Mouse (Mus musculus) forebrain, embryonic 11.5 days (tissue): ENCODE measurements at regions not wholly inside any gene's neighbourhood (a gene's known extent, or its start where the extent isn't known, plus 50 kb on each side); places are given as distances from the start of the nearest gene placed in this dataset.
A peak's percentile ranks its signal among the peaks of the same experiment; 100 is the strongest.

ENCODE experiments used
- ATAC-seq: fragments of 200-750 bp; cut with Nextera tagmentation; replicated peaks from 2 replicates; pipeline ENCODE4 v1.8.0; 2017; ENCODE audit warnings: moderate TSS enrichment; ENCODE audit not compliant: low FRiP score
- DNase-seq: peaks from one replicate; pipeline ENCODE4 v3.0.0-alpha.2; 2017; ENCODE audit warnings: low spot score
- H3K27ac ChIP-seq: fragments of 300-500 bp; sonication (generic); 2 replicates; pipeline ENCODE4 v1.5.1; 2014; ENCODE audit warnings: low read depth, low read length
- H3K27me3 ChIP-seq: fragments of 300-500 bp; sonication (generic); 2 replicates; pipeline ENCODE4 v1.6.1; 2014; ENCODE audit warnings: mild to moderate bottlenecking, low read length, mixed read lengths; ENCODE audit not compliant: control insufficient read depth, insufficient read depth
- H3K36me3 ChIP-seq: fragments of 300-500 bp; sonication (generic); 2 replicates; pipeline ENCODE4 v1.6.1; 2014; ENCODE audit warnings: mild to moderate bottlenecking, low read length, moderate library complexity, mixed read lengths; ENCODE audit not compliant: control insufficient read depth, insufficient read depth
- H3K4me1 ChIP-seq: fragments of 300-500 bp; sonication (generic); replicated peaks from 2 replicates; pipeline ENCODE4 v1.6.1; 2014; ENCODE audit warnings: low read length, mixed read lengths; ENCODE audit not compliant: control insufficient read depth, insufficient read depth
- H3K4me2 ChIP-seq: fragments of 300-500 bp; sonication (generic); 2 replicates; pipeline ENCODE4 v1.6.1; 2014; ENCODE audit warnings: low read depth, mild to moderate bottlenecking, low read length, moderate library complexity, mixed read lengths; ENCODE audit not compliant: severe bottlenecking
- H3K4me3 ChIP-seq: fragments of 300-500 bp; sonication (generic); 2 replicates; pipeline ENCODE4 v1.5.1; 2014; ENCODE audit warnings: low read depth, low read length
- H3K9ac ChIP-seq: fragments of 300-500 bp; sonication (generic); 2 replicates; pipeline ENCODE4 v1.6.1; 2014; ENCODE audit warnings: low read length
- H3K9me3 ChIP-seq: fragments of 300-500 bp; sonication (generic); 2 replicates; pipeline ENCODE4 v1.6.1; 2016; ENCODE audit warnings: low read length, mixed read lengths; ENCODE audit not compliant: control insufficient read depth
- WGBS: fragments of 180-500 bp; shearing (Covaris S2); extraction: QIAGEN DNeasy Blood & Tissue Kit; methylation state at CpG from one replicate; pipeline ENCODE4 v1.1.7; 2014; 5-methylcytosine and 5-hydroxymethylcytosine counted together

DNA sequence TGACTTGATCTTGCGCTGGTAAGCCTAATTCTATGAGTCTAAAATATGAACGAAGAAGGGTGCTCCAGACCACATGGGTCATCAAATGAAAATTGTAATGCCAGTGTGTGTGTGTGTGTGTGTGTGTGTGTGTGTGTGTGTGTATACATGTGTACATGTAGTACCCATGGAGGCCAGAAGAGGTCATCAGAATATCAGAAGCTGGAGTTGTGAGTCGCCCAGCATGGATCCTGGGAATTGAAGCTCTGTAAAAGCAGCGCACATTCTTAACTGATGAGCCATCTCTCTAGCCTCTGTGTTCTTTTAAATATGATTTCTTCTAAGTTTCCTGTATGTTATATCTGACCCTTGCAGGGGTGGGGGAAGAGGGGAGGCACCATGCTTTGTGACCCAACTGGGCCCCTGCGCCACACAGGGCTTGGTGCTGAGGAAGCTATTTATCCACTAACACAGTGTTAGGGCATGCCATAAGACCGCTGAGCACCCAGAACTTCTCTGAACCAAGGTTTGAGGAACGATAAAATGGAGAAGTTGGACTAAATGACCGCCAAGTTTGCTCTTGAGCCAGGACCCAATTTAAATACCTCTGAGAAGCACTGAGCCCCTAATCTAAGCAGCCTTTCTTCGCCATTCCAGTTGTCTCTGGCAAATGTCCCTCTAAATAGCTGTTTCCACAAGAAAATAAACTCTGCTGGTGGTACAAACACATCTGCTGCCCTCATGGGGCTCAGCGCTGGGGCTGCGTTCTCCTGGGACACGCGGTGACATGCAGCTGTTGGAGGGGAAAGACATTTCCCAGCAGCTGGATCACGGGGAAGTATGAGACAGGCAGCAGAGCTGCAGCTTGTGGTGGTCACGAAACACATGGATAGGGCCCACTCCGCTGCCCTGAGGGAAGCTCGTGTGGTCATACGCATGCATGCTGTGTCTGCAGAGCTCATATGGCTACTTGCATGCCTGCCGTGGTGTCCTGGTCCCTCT lies 59.6 kb upstream of the Otos start:
- Histone ChIP-seq H3K27me3 (no peaks in the 10 kb centered on the region), H3K36me3 (no peaks in the 10 kb centered on the region), H3K27ac (no peak overlapping the region), H3K9me3 (no peaks in the 10 kb centered on the region), H3K9ac (no peak overlapping the region), H3K4me2 (no peak overlapping the region), H3K4me3 (no peak overlapping the region), H3K4me1 (no peaks in the 10 kb centered on the region)
- ATAC-seq (no peak), DNase-seq (no peak)
- WGBS = 92% methylated on average over 19 of the region's 19 CpGs

DNA sequence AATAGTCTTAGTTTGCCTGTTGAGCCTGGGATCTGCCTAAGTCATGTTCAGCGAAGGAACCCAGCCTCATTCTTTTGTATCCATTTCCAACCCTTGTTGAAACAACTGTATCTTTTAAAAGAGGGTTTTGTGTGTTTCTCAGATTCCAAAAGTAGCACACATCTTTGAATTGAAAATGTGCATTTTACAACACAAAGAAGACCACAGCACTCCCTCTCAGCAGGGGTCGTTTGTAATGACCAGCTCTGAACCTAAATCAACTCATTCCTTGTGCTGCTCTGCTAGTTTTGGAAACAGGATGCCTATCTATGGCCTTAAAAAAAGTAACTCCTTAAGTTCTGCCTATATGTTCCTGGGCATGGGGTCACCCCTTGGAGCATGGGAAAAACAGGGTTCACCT lies 58.8 kb upstream of the Otos start:
- Histone ChIP-seq H3K4me3 (no peak overlapping the region), H3K9me3 (no peaks in the 10 kb centered on the region), H3K36me3 (no peaks in the 10 kb centered on the region), H3K9ac (no peak overlapping the region), H3K4me2 (no peak overlapping the region), H3K4me1 (no peaks in the 10 kb centered on the region), H3K27me3 (no peaks in the 10 kb centered on the region), H3K27ac (no peak overlapping the region)
- 81% methylated on average over 2 of the region's 2 CpGs for WGBS
- ATAC-seq (no peak), DNase-seq (no peak)

DNA sequence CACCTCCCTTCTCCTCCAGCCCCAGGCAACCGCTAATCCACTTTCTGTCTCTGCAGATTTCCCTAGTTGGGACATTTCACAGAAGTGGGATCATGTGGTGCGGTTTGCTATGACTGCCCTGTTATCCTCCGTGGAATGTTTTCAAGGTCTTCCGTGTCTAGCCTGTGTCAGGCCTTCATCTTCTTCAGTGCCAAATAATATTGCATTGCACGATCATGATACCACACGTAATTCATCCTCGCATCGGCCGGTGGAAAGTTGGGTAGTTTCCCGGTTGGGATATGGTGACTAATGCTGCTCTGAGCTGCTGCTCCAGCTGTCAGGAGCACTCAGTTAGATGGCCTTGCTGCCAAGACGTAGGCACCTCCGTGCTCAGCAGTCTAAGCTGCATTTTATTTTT lies 55.3 kb upstream of the Otos start:
- no peak for DNase-seq
- Histone ChIP-seq H3K9ac (no peak overlapping the region), H3K9me3 (no peaks in the 10 kb centered on the region), H3K36me3 (no peaks in the 10 kb centered on the region), H3K4me1 (peaks cover 9% of the 10 kb centered on the region), H3K27me3 (no peaks in the 10 kb centered on the region), H3K4me2 (no peak overlapping the region), H3K27ac (no peak overlapping the region), H3K4me3 (no peak overlapping the region)
- no peak for ATAC-seq
- WGBS = 88% methylated on average over 12 of the region's 12 CpGs

DNA sequence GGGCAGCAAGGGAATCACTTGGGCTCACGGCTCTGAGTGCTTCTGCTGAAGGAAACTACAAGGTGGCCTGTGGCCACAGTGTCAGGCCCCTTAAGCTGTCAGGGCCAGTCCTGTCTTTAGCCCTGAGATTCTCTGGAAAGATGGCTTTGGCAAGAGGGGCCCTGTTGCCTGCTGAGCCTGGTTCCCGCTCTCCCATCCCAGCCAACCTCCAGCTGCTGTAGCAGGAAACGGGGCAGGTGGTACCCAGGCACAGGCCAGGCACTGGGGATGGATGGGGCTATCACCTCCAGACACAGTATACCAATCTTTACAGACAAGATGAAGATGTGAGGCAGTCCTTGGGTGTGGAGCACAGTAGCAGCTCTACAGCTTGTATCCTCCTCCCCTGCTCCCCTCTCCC lies 54.6 kb upstream of the Otos start:
- 85% methylated on average over 3 of the region's 3 CpGs for WGBS
- no peak for ATAC-seq
- no peak overlapping the region for H3K27ac ChIP-seq

DNA sequence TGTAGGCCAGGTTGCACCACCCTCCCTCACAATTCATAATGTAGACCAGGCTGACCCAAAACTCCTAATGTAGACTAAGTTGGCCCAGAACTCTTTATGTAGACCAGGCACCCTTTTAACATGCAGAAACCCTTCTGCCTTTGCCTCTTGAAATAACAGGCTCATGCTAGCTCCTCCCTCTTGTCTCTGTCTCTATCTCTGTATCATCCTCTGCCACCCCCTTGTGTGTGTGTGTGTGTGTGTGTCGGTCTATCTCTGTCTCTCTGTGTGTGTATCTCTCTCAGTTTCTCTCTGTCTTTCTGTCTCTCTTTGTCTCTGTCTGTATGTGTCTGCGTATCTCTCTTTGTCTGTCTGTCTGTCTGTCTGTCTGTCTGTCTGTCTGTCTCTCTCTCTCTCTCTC lies 51.5 kb upstream of the Otos start:
- DNase-seq = no peak
- Histone ChIP-seq H3K9ac (no peak overlapping the region), H3K4me3 (no peak overlapping the region), H3K4me1 (peaks cover 19% of the 10 kb centered on the region), H3K27ac (no peak overlapping the region), H3K4me2 (no peak overlapping the region), H3K36me3 (no peaks in the 10 kb centered on the region), H3K27me3 (no peaks in the 10 kb centered on the region), H3K9me3 (no peaks in the 10 kb centered on the region)
- no peak for ATAC-seq
- WGBS = 90% methylated on average over 2 of the region's 2 CpGs

More for the DNA sequence above, 54.6 kb upstream of the Otos start:
- H3K4me1 ChIP-seq = peaks cover 14% of the 10 kb centered on the region
- no peaks in the 10 kb centered on the region for H3K9me3 ChIP-seq
- H3K4me3 ChIP-seq = no peak overlapping the region
- no peak for DNase-seq
- H3K36me3 ChIP-seq = no peaks in the 10 kb centered on the region
- no peak overlapping the region for H3K4me2 ChIP-seq
- H3K9ac ChIP-seq = no peak overlapping the region
- H3K27me3 ChIP-seq = no peaks in the 10 kb centered on the region

DNA sequence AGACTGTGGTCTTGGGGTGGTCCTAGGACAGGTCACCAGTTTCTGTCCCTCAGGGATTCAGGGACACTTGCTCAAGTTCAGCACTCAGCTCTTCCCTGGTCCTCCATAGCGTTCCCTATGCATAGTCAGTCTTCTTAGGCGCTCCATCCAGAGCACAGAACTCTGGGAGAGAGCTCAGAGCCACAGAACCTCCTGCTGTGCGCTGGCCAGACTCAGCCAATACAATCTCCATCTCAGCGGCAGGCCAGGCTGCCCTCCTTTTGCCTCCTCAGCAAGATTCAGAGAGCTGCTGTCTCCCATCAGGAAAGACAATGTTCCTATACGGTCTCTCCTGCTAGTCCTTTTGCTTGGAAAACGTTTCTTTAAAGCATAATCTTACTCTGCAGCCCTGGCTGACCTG lies 51.1 kb upstream of the Otos start:
- peak overlapping the region; percentile 37; the same call in 1 of the 2 replicates for H3K27ac ChIP-seq
- ATAC-seq (peak; percentile 28; the same call in 1 of the 2 replicates), DNase-seq (no peak)
- WGBS = 9% methylated on average over 6 of the region's 6 CpGs
- H3K9ac ChIP-seq = no peak overlapping the region
- peaks cover 19% of the 10 kb centered on the region for H3K4me1 ChIP-seq
- H3K4me3 ChIP-seq = no peak overlapping the region
- no peak overlapping the region for H3K4me2 ChIP-seq
- H3K27me3 ChIP-seq = no peaks in the 10 kb centered on the region
- no peaks in the 10 kb centered on the region for H3K36me3 ChIP-seq
- no peaks in the 10 kb centered on the region for H3K9me3 ChIP-seq

DNA sequence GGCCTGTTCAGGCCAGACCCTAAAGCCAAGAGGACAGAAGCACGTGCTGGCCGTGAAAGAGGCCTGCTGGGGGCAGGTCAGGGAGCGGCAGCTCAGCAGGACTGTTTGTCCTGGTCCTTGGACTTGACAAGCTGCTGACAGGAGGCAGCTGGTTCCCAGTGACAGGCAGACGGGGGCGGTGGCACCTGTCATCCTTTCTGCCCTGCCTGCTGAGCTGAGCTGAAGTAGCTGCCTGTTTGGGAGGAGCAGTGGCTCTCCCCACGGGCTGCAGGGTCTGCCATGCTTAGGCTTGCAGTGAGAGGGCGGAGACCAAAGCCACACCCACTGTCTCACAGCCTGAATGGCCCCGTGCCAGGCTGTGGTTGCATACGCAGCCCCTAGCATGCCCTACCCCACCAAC lies 50.4 kb upstream of the Otos start:
- H3K27me3 ChIP-seq = no peaks in the 10 kb centered on the region
- ATAC-seq (peak; percentile 88), DNase-seq (peak; percentile 80)
- H3K27ac ChIP-seq = peak overlapping the region; percentile 39; the same call in 1 of the 2 replicates
- H3K4me1 ChIP-seq = peaks cover 19% of the 10 kb centered on the region
- no peak overlapping the region for H3K4me3 ChIP-seq
- H3K36me3 ChIP-seq = no peaks in the 10 kb centered on the region
- H3K9me3 ChIP-seq = no peaks in the 10 kb centered on the region
- H3K9ac ChIP-seq = peak overlapping the region; percentile 30; the same call in 1 of the 2 replicates
- H3K4me2 ChIP-seq = 0 out of 2 replicates have a peak overlapping the region, but pooled peaks have one; percentile 15
- 4% methylated on average over 9 of the region's 9 CpGs for WGBS

DNA sequence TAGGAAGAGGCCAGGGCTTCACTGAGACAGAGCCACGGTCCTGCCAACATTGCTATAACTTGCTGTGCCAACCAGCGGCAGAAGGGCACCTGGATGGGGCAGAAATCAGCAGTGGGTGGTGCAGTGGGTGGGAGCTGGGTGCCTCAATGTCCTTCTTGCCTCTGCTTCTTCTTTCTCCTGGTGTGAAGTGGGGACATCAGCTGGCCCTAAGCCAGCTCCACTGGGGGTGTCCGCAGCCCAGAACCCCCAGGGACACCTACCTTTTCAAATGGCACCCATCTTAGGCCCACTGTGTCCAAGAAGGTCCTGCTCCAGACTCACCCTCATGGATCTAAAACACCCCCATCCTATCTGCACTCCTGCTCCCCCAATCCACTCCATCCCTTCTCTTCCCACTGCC lies 49.9 kb upstream of the Otos start:
- no peak overlapping the region for H3K9ac ChIP-seq
- H3K27me3 ChIP-seq = no peaks in the 10 kb centered on the region
- ATAC-seq (no peak), DNase-seq (no peak)
- WGBS = 94% methylated on average over 3 of the region's 3 CpGs
- H3K36me3 ChIP-seq = no peaks in the 10 kb centered on the region
- H3K9me3 ChIP-seq = no peaks in the 10 kb centered on the region
- H3K27ac ChIP-seq = peak overlapping the region; percentile 39; the same call in 1 of the 2 replicates
- no peak overlapping the region for H3K4me3 ChIP-seq
- H3K4me1 ChIP-seq = peaks cover 19% of the 10 kb centered on the region
- H3K4me2 ChIP-seq = no peak overlapping the region
